Mouse (Mus musculus): ENCODE results near the gene Car1. TPM values are rescaled to one million over a fixed set of nuclear protein-coding genes. Genes with fewer than 3 reads are reported as not detected.
"Not testable (repeated sequence)": the region's sequence is repeated elsewhere in the genome, so short reads cannot be mapped to it uniquely, and the experiment has no call there.

Gene Car1
- not detected in 2 replicates for total RNA-seq (2017)

DNA sequence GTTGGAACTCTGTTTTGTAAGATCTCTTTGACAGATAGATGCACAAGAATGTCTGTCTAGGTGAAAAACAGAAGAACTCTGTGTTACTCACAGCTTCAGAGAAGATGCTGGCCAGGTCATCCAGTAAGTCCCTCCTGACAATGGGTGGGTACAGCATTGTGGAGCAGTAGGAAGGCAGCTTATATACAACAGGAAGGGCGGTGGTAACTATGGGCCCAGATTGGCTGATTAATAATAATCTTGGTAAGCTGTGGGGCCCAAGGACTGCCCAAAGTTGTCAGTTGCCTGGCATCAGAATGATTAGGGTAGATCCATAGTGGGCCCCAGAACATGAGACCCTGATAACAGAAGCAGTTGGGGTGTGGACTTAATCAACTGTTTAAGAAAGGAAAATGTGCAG, at the start of gene Car1:
Gene Car1 (minus strand): TSS at position 158 of the 400 bp plus-strand sequence.
- ATAC-seq (ENCODE audit: extremely low read depth, insufficient number of reproducible peaks, low FRiP score, poor library complexity, severe bottlenecking), result no peak

DNA sequence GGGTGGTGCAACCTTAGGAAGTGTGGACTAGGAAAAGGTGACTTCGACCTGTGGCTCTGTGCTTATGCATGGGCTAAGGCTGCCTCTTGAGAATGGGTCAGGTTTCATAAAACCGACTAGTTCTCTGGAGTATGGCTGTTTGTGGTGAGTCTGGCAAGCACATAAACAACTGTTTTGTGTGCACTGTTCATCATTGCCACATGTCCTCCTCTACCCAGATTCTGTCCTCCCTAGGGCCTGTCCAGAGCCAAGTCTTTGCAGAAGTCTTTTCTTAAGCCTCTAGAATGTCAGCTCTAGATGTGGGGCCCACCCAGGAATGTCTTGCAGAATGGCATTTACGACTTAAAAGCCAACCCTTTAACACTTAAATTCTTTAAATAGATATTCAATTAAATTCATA, 49.7 kb upstream of the Car1 start:
- no peak for ATAC-seq (ENCODE audit: extremely low read depth, insufficient number of reproducible peaks, low FRiP score, poor library complexity, severe bottlenecking)

DNA sequence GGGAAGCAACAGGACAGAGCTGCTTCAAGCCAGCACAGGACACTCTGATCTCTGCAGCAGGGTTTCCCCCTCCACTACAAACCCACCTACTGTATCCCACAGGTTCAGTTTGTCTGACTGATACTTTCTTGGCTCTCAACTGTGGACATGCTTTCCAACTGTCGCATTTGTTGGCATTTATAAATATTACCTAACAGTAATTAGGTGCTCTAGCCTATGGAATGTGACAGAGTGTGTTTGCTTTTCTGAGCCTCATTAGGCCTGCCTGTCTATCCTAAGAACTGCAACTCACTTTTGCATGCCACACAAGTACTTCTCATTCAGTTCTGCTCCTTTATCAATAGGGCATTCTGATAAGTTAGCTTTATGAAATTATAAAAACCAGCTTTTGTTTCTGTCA, 46.3 kb upstream of the Car1 start:
- no peak for ATAC-seq (ENCODE audit: extremely low read depth, insufficient number of reproducible peaks, low FRiP score, poor library complexity, severe bottlenecking)

DNA sequence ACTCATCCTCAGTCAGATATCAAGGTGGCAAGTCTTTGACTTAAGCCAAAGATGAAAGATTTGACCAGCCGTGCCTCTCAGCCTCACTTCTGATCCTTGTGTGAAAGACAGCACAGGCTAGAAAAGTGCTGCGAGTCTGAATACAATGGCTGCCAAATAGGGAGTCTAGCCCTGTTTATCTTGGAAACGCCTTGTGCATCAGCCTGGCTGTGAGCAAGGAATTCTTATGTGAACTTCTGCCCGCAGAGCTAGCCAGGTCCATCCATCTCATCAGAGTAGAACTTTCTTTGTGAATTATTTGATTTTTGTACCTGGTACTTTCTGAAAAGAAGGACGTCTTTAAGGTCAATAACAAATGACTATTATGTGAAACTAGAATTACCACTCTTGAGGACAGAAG, 45.8 kb upstream of the Car1 start:
- ATAC-seq (ENCODE audit: extremely low read depth, insufficient number of reproducible peaks, low FRiP score, poor library complexity, severe bottlenecking), result no peak

DNA sequence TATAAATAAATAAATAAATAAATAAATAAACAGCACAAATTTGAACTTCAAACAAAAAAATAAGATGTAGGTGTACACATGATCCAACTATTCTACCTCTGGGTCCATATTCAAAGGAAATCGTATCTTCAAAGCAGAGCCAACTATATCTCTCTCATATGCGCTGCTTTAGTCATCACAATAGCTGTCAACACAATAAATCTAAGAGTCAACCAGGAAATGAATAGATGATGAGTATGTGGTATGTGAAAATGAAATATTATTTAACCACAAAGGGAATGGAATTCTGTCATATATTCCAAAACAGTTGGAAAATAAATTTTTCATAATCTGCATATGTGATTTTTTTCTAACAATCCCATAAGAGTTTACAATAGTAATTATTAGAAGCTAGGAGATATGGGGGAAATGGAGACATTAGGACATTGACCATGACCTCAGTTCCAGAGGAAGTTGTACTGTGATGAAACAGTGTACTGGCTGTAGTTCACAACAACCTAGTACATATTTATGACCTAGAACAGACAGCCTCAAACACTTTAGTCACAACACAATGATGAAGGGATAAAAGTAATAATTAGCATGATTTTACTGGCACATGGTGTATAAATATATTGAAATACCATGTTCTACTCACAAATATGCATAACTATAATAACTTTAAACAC, 40.6 kb upstream of the Car1 start:
- no peak for ATAC-seq (ENCODE audit: extremely low read depth, insufficient number of reproducible peaks, low FRiP score, poor library complexity, severe bottlenecking)

DNA sequence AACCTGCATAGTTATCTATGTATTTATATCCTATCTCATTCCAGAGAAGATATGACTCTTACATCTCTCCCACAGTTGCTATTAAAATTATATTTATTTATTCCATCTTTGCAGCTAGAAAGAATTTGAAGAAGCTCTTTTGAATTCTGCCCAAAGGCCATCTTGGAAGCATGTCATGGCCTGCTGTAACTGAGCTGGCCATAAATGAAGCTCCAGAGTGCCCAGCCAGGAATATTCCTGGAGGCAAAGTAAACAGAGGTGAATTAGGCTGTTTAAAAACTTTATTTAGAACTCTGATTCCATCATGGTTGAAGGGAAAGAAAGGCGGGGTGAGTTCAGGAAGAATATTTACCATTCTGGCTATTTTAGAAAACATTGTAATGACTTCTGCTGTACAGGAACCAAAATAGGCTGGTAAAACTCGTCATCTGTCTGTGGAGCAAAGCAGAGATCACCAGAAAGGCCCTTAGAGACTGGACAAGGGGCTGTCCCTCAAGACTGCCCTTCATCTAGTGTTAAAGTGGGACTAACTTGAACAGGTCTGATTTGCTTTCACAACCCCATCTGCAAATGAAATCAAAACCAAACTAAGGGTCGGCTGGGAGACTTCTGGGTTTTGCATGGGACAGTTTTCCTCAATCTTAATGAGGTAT, 31.4 kb upstream of the Car1 start:
- no peak for ATAC-seq (ENCODE audit: extremely low read depth, insufficient number of reproducible peaks, low FRiP score, poor library complexity, severe bottlenecking)

DNA sequence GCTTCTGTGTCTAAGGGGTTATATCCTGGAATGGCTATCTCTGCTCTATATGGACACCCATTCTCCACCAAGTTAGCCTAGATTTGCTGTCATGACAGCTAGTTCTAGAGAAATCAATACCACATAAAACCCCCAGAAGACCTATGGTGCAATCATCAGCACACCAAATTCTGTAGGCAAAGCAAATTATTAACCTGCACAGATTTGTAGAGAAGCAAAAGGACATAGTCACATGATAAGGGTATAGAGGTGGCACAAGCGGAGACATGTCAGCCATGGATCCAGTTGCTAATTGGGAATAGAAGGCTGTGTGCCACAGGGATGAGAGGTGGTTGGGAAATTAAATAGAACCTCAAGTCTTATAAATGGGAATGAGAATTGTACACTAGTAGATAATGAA, 30.8 kb upstream of the Car1 start:
- no peak for ATAC-seq (ENCODE audit: extremely low read depth, insufficient number of reproducible peaks, low FRiP score, poor library complexity, severe bottlenecking)

DNA sequence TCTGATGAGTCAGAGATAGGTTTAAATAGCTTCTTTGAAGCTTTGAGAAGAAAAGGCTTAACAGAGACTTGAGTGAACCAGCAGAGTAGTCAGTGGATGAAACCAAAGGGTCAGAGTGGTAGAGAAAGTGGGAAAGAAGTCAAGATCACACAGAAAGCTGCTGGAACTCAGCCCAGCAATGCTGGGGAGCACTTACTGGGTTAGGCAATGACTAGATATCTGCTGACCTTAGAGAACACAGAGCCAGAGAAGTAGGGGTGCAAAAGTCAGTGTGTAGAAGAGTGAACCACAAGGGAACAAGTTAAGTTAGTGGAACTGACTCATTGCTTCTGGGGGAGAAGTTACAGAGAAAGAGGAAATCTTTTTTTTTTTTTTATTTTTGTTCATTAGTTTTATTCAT, 24.6 kb upstream of the Car1 start:
- no peak for ATAC-seq (ENCODE audit: extremely low read depth, insufficient number of reproducible peaks, low FRiP score, poor library complexity, severe bottlenecking)

DNA sequence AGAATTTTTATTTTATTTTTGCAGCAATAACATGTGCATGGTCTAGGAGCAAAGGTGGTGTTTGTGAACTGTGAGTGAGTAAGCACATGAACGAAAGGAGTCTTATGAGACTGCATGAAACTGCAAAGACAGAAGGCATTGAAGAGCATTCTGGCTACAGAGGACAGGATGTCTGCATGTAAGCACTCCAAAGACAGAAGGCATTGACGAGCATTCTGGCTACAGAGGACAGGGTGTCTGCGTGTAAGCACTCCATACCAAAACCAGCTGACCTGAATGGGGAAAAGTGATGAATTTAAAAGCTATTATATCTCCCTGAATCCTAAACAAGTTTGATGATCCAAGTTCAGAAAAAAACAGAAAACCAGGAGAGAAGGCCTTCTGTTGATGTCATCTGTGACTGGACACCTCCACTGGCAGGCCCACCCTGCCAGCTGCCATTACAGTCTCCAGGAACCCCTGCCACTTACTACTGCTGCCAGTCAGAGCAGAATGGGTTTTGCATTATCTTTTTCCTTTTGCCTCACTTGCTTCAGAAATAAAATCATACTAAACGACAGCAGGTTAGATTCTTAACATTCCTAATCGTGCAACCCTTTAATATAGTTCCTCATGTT, 23.2 kb upstream of the Car1 start:
- no peak for ATAC-seq (ENCODE audit: extremely low read depth, insufficient number of reproducible peaks, low FRiP score, poor library complexity, severe bottlenecking)

DNA sequence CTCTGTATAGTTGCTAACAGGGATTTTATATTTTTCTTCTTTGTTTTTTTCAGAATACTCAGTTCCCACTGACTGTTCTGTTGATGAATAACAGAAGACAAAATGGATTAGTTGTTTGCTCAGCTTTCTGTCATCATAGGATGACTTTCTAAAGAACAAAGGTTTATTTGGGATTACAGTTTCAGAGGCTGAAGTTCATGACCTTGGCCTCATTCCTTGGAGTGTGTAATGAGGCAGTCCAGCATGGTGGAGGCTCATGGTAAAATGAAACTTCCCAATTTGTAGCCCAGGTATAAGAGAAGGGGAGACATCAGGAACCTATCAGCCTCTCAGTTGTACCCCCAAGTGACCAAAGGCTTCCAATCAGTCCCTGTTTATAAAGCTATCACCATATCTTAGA, 20.7 kb upstream of the Car1 start:
- no peak for ATAC-seq (ENCODE audit: extremely low read depth, insufficient number of reproducible peaks, low FRiP score, poor library complexity, severe bottlenecking)

DNA sequence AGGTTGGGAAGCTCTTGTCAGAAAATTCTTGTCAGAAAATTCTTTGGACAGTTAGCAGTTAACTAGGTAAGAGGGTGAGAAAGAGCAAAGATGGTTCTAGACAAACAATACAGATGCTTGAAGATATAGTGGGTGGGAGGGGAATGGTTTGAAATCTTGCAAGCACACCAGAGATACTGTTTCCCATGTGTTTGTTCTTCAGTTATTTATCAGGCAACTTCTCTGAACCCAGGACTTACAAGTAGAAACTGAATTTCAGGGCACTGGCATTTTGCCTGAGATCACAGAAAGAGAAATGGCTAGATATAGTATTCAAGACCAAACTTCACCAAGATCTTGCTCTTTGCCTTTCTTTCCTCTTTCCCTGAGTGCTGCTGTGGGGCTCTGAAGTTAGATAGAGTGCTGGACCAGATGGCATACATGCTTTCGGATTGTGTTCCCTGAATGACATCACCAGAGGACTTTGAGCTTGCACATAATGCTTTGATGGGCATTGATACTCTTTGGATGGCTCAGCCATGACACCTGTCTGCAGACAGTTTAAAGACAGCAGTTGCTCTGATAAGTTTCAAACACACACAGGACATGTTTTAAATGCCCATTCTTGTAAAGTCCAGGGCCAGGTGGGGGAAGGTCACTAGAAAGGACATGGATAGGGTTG, 11.8 kb upstream of the Car1 start:
- ATAC-seq (ENCODE audit: extremely low read depth, insufficient number of reproducible peaks, low FRiP score, poor library complexity, severe bottlenecking), result no peak

DNA sequence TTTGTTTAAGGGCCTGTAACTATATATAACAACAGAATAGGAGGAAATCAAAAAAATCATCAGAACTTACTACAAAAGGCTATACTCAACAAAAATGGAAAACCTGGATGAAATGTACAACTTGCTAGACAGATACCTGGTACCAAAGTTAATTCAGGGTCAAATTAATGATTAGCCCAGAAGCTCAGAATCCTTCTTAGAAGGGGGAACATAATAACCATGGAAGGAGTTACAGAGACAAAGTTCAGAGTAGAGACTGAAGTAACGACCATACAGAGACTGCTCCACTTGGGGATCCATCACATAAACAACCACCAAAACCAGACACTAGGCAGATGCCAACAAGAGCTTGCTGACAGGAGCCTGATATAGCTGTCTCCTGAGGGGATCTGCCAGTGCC, 7.2 kb upstream of the Car1 start:
- not testable (repeated sequence) for ATAC-seq (ENCODE audit: extremely low read depth, insufficient number of reproducible peaks, low FRiP score, poor library complexity, severe bottlenecking)

DNA sequence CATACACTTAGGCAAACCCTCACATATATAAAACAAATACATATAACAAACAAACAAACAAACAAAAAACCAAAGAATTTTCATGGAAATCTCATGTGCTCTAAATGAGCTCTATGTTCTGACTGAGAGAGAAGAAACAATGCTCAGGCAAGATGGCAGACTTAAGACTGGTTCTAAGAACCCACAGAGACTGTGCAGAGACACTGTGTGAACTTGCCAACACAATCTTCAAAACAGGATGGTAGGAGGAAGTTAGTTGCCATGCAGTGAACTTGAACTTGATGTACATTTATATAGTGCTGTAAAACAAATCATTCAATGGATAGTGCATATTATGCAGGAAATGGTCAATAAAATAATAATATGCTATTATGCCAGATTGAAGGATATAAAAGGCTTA, 1.5 kb downstream of the Car1 start:
- ATAC-seq (ENCODE audit: extremely low read depth, insufficient number of reproducible peaks, low FRiP score, poor library complexity, severe bottlenecking), result no peak

DNA sequence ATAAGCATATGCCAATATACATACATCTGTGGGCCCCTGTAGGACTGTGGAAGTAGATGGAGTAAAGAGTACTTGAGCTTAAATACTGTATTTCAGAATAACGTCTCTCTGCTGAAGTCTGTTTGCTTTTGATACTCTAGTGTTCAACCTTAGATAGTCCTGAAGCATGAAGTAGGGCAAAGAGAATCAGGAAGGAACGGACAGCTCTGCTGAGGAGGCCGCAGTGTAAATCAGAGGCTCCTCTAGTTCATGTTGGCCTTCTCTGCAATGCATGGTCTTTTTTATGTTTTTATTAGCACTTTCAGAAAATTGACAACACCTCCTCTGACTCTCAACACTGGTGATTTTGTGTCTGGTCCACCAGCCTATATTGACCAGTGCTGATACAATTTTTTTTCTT, 2.2 kb downstream of the Car1 start:
- no peak for ATAC-seq (ENCODE audit: extremely low read depth, insufficient number of reproducible peaks, low FRiP score, poor library complexity, severe bottlenecking)

DNA sequence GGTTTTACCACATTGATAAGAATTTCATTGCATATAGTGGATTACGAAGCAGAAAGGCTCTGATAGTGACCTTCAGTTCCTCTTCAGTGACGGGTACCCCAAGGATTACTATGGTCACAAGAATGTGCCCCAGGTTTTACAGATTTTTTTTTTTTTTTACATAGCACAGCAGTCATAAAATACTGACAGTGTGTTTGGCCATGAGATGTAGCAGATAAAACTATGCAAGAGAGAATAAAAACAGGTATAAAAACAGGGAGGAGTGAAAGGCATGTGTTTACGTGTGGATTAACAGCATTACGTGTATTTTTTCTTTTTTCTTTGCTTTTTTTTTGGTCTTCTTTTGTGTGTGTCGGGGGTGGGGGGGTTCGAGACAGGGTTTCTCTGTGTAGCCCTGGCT, 3.3 kb downstream of the Car1 start:
- ATAC-seq (ENCODE audit: extremely low read depth, insufficient number of reproducible peaks, low FRiP score, poor library complexity, severe bottlenecking), result no peak

DNA sequence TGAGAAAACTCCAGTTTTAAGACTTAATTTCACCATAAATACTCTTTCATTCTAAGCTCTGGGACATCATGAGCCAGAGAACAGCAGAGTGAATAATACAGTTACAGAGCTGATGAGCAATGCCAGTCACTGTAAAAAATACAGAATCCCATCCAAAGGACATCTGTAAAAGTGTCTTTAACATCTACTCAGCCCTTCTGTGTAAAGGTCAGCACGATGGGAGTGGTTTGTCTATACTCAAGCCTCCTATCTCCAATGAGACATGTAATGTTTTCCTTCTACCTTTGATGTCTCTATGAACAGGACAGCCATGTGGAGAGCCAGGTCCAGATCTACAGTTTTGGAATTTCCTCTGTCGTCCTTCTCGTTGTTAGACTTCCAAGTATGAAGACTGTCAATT, 11.1 kb downstream of the Car1 start:
- ATAC-seq (ENCODE audit: extremely low read depth, insufficient number of reproducible peaks, low FRiP score, poor library complexity, severe bottlenecking), result no peak

DNA sequence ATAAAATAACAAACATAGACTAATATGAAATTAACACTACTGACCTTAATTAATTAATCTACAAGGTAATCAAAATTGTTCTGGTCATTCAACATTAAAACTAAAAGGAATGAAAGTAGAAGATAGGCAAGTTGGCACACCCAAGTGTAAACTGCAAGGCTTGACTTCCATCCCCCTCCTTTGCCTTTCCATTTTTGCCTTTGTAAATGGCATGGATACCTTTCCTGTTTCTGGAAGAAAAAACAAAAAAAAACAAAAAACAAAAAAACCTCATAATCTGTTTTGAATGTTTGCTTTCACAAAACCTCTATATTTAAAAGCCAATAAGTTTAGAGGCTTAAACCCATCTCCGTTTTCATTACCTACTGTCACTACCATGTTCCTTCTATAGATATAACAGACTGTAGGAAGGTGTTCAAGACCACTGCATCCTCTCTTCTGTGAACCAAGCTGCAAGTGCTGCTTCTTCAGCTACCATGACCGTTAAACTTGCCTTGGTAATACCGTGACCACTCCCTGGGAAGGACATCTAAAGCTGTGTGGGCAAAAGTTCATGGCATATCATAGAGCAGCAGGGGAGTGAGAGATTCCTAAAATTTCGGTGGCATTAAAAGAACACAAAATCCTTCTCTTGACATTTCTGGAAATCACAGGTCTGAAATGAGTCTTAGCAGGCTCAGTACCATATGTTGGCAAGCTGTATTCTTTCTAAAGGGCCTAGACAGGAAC, 12.7 kb downstream of the Car1 start:
- no peak for ATAC-seq (ENCODE audit: extremely low read depth, insufficient number of reproducible peaks, low FRiP score, poor library complexity, severe bottlenecking)

DNA sequence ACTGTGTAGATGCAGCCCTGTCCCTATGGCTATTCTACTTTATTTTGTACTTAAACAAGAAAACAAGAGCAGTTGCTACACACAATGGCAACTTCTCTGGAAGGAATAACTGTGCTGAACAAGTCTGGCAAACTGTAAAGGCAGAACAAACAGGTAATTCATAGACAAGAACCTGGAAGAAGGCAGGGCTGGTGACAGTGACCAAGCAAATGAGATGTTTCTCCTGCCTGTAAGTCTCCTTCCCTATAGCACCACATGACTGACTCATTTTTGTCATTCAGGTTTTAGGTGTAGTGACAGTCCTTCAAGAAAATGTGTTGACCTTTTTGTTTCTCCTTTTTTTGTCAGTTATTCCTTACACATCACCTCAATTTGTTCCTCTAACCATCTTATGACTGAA, 16.1 kb downstream of the Car1 start:
- ATAC-seq (ENCODE audit: extremely low read depth, insufficient number of reproducible peaks, low FRiP score, poor library complexity, severe bottlenecking), result no peak

DNA sequence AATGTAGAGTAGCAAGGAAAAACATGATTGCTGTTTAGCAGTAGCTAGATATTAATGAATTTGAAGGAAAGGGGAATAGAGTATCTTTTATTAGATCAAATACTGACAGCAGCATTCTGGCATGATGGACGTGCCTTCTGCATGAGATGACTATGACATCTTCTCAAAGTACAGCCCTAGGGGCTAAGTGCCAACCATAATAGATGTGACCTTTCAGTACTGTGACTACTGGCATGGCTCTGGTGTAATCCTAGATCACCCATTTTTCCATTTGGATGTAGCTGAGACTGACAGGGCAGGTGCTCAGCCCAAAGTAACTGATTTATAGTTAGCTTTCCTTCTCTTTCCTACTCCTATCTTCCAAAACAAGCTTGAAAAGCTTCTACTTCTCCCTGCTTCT, 20.6 kb downstream of the Car1 start:
- no peak for ATAC-seq (ENCODE audit: extremely low read depth, insufficient number of reproducible peaks, low FRiP score, poor library complexity, severe bottlenecking)
